Mouse (Mus musculus) G1E (cell line): ENCODE data around the gene Bmi1.

Source experiments
- CTCF ChIP-seq: IDR thresholded peaks from 2 replicates; pipeline ENCODE4 v1.5.1; 2012; ENCODE audit warnings: low read depth, low read length, inconsistent platforms, mixed read lengths
- GATA1 ChIP-seq: IDR thresholded peaks from 2 replicates; pipeline ENCODE4 v1.6.1; 2012; ENCODE audit warnings: borderline replicate concordance, low read length, inconsistent platforms, mixed read lengths
- TAL1 ChIP-seq: conservative IDR thresholded peaks from 2 replicates; pipeline ENCODE4 v1.6.1; 2012; ENCODE audit warnings: low read depth, low read length, inconsistent platforms, mixed read lengths

DNA sequence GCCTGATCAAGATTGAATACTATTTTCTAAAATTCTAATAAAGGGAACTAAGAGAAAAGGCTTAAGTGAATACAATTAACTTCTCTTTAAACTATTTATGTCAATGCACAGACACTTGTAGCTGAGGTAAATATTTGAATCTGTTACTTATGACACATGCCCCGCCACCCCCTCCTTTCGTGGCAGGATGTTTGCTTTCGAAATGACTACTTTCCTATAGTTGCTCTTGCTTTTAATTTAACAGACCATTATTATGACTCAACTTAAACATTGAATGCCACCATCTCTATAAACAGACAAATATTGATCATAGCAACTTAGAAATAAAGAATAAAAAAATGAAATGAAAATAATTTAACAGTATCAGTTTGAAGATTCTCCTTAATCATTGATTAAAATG, 12.8 kb upstream of the Bmi1 start:
- TF ChIP-seq CTCF, result no peak
- no peak for TF ChIP-seq GATA1
- TF ChIP-seq TAL1, result no peak
